7 mouse cellular contexts compared by ENCODE assay signal in genomic region chr7:99351802-99352517, GRCm38 (mm10). TPM values are rescaled to one million over a fixed set of nuclear protein-coding genes. Genes with fewer than 3 reads are reported as not detected.
A peak's percentile ranks its signal among the peaks of the same experiment; 100 is the strongest.
DNase-seq lines count a peak whose midpoint lies in the region; ATAC-seq lines count a peak whose summit lies in the region.

No protein-coding gene starts in this region.

- under 1% methylated on average over 18 of the region's 18 CpGs for WGBS in embryonic facial prominence, embryonic 10.5 days
- WGBS in limb, embryonic 10.5 days: under 1% methylated on average over 18 of the region's 18 CpGs
- WGBS in midbrain, embryonic 12.5 days: 2% methylated on average over 18 of the region's 18 CpGs

- peak overlapping the region; percentile 78 for H3K4me2 ChIP-seq in midbrain, embryonic 12.5 days (replicated peaks)

- H3K9ac ChIP-seq in midbrain, embryonic 12.5 days (replicated peaks): peak overlapping the region; percentile 66

- ATAC-seq in midbrain, embryonic 12.5 days (ENCODE audit: low FRiP score, low read depth): peak; percentile 32

- peak; percentile 29 to 36 for DNase-seq in adrenal gland, adult 18-20 months (ENCODE audit: low spot score in 2 of 2)
- peak; percentile 81 for DNase-seq in embryonic facial prominence, embryonic 10.5 days (ENCODE audit: low spot score)
- peak; percentile 67 to 75 for DNase-seq in heart, postnatal 10 days
- DNase-seq in limb, embryonic 10.5 days (ENCODE audit: low spot score): peak; percentile 79
- no peak for DNase-seq in spleen, postnatal 14 days (ENCODE audit: low spot score in 2 of 2)
- DNase-seq in right cerebral cortex, postnatal 10 days (ENCODE audit: low spot score in 2 of 2): no peak

- H3K4me3 ChIP-seq in embryonic facial prominence, embryonic 10.5 days: peak overlapping the region; percentile 67
- peak overlapping the region; percentile 91 for H3K4me3 ChIP-seq in limb, embryonic 10.5 days
- H3K4me3 ChIP-seq in midbrain, embryonic 12.5 days: peak overlapping the region; percentile 47

- intact Hi-C loops in heart, postnatal 10 days (cut with DNase I): no loop called here

- peaks cover 42% of the 10 kb centered on the region for H3K36me3 ChIP-seq in embryonic facial prominence, embryonic 10.5 days (replicated peaks)
- peaks cover 47% of the 10 kb centered on the region for H3K36me3 ChIP-seq in limb, embryonic 10.5 days
- peaks cover 23% of the 10 kb centered on the region for H3K36me3 ChIP-seq in midbrain, embryonic 12.5 days

- H3K27ac ChIP-seq in embryonic facial prominence, embryonic 10.5 days (replicated peaks): peak overlapping the region; percentile 96
- peak overlapping the region; percentile 97 for H3K27ac ChIP-seq in limb, embryonic 10.5 days
- H3K27ac ChIP-seq in midbrain, embryonic 12.5 days (replicated peaks): peak overlapping the region; percentile 92

- no peaks in the 10 kb centered on the region for H3K27me3 ChIP-seq in embryonic facial prominence, embryonic 10.5 days (replicated peaks; ENCODE audit: low read depth, poor library complexity, severe bottlenecking)
- no peaks in the 10 kb centered on the region for H3K27me3 ChIP-seq in limb, embryonic 10.5 days (ENCODE audit: low read depth, poor library complexity, severe bottlenecking)
- 0 out of 2 replicates have a peak, but pooled peaks cover 2% of the 10 kb centered on the region for H3K27me3 ChIP-seq in midbrain, embryonic 12.5 days

- no peaks in the 10 kb centered on the region for H3K9me3 ChIP-seq in embryonic facial prominence, embryonic 10.5 days
- H3K9me3 ChIP-seq in limb, embryonic 10.5 days (replicated peaks): no peaks in the 10 kb centered on the region
- no peaks in the 10 kb centered on the region for H3K9me3 ChIP-seq in midbrain, embryonic 12.5 days

- peaks cover 85% of the 10 kb centered on the region for H3K4me1 ChIP-seq in embryonic facial prominence, embryonic 10.5 days
- peaks cover 81% of the 10 kb centered on the region for H3K4me1 ChIP-seq in limb, embryonic 10.5 days
- peaks cover 70% of the 10 kb centered on the region for H3K4me1 ChIP-seq in midbrain, embryonic 12.5 days

RNA-seq across cellular contexts. Expression of gene Serpinh1, which starts 1.1 kb away (rescaled TPM):
- 100 to 1,000 TPM; 244 to 442 TPM for total RNA-seq in adrenal gland, adult 18-20 months (2021)
- polyA plus RNA-seq in embryonic facial prominence, embryonic 10.5 days (2016; fragmentation: Nextera tagmentation; extraction: Ambion mirVana): 1,061 and 1,072 TPM in 2 replicates
- 100 to 1,000 TPM; 442 to 536 TPM for total RNA-seq in heart, postnatal 10 days (2021)
- polyA plus RNA-seq in limb, embryonic 10.5 days (2016; fragmentation: Nextera tagmentation; extraction: Ambion mirVana): 1,171 and 1,177 TPM in 2 replicates
- 475 and 557 TPM in 2 replicates for polyA plus RNA-seq in midbrain, embryonic 12.5 days (2016; fragmentation: Nextera tagmentation; extraction: Ambion mirVana)

RNA-seq across cellular contexts. Expression of gene Gdpd5, which starts 29.3 kb away (rescaled TPM):
- 1 to 10 TPM; 5.4 to 7.5 TPM for total RNA-seq in adrenal gland, adult 18-20 months (2021)
- 21.4 TPM in 2 replicates for polyA plus RNA-seq in embryonic facial prominence, embryonic 10.5 days (2016; fragmentation: Nextera tagmentation; extraction: Ambion mirVana)
- 10 to 100 TPM; 40.9 to 43.1 TPM for total RNA-seq in heart, postnatal 10 days (2021)
- polyA plus RNA-seq in limb, embryonic 10.5 days (2016; fragmentation: Nextera tagmentation; extraction: Ambion mirVana): 9.9 and 12.3 TPM in 2 replicates
- polyA plus RNA-seq in midbrain, embryonic 12.5 days (2016; fragmentation: Nextera tagmentation; extraction: Ambion mirVana): 32.7 and 32.9 TPM in 2 replicates

Comparison
In these comparisons a context has a peak if more than half of its experiments do, and no peak if none do; other contexts are left out.
1. DNase-seq: peak in adrenal gland, adult 18-20 months (2 of 2), embryonic facial prominence, embryonic 10.5 days (single experiment), heart, postnatal 10 days (2 of 2) and limb, embryonic 10.5 days (single experiment); none in spleen, postnatal 14 days (0 of 2) and right cerebral cortex, postnatal 10 days (0 of 2).
2. Peak in every context shown above with its lines, with median percentiles within 50 percentile points of each other: H3K27ac ChIP-seq and H3K4me3 ChIP-seq.